In the genomic region with DNA sequence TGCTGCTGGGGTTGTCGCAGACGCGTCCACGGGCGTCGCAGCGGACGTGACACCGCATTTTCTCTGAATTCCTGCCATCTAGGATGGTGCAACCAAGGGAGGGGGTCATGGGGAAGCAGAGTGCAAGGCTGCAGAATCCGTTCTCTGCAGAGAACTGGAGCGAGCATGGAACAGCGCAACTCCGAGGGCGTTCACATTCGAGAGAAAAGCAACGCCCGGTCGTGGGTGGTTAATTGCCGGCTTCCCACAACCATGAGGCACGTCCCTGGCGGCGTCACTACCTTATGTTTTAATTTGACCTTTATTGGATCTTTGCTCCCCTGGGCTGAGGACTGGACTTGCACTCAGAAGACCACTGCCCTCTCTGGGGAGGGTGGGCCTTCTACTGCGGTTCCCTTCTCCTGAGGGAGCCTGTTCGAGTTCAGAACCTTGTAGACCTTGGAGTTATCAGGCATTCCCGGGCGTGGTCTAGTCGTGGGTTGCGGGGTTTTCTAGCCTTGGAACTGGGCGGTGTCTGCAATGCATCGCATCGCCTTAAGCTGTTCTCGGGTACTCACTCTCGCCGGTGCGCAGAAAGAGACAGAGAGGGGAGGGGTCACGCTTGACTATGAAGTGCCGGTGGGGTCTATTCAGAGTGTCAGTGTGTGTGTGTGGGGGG, we compare ENCODE assay signal across 8 mouse cellular contexts.
DNase-seq lines count a peak whose midpoint lies in the region; ATAC-seq and TF ChIP-seq lines count a peak whose summit lies in the region.

No protein-coding gene starts in this region.

- WGBS in forebrain, embryonic 10.5 days: under 1% methylated on average over 37 of the region's 37 CpGs
- WGBS in limb, embryonic 12.5 days: 1% methylated on average over 37 of the region's 37 CpGs

- H3K4me3 ChIP-seq in ES-Bruce4 (ENCODE audit: low read depth, low read length): peak overlapping the region; percentile 67
- H3K4me3 ChIP-seq in forebrain, embryonic 10.5 days: peak overlapping the region; percentile 71
- peak overlapping the region; percentile 55 for H3K4me3 ChIP-seq in limb, embryonic 12.5 days (replicated peaks)

- no peak for TF ChIP-seq CTCF in ES-Bruce4 (IDR thresholded peaks at IDR 0.05; ENCODE audit: low read depth, low read length)

- TF ChIP-seq EP300 in ES-Bruce4 (IDR thresholded peaks at IDR 0.05; ENCODE audit: insufficient read depth, low read depth, low read length): no peak

- H3K27ac ChIP-seq in ES-Bruce4 (ENCODE audit: insufficient read depth, low read length): no peak overlapping the region
- H3K27ac ChIP-seq in forebrain, embryonic 10.5 days: no peak overlapping the region
- no peak overlapping the region for H3K27ac ChIP-seq in limb, embryonic 12.5 days

- H3K4me1 ChIP-seq in ES-Bruce4 (ENCODE audit: control insufficient read depth, insufficient read depth, low read length): peaks cover 3% of the 10 kb centered on the region
- peaks cover 46% of the 10 kb centered on the region for H3K4me1 ChIP-seq in forebrain, embryonic 10.5 days
- H3K4me1 ChIP-seq in limb, embryonic 12.5 days (replicated peaks): peaks cover 34% of the 10 kb centered on the region

- ATAC-seq in limb, embryonic 12.5 days (ENCODE audit: insufficient number of reproducible peaks, insufficient read depth, low FRiP score, low TSS enrichment, low read depth): no peak

- peaks cover 14% of the 10 kb centered on the region for H3K27me3 ChIP-seq in ES-Bruce4 (ENCODE audit: control insufficient read depth, insufficient read depth, low read length, poor library complexity, severe bottlenecking)
- H3K27me3 ChIP-seq in forebrain, embryonic 10.5 days (ENCODE audit: poor library complexity, severe bottlenecking): peaks cover 100% of the 10 kb centered on the region
- peaks cover 97% of the 10 kb centered on the region for H3K27me3 ChIP-seq in limb, embryonic 12.5 days

- TF ChIP-seq POLR2A in ES-Bruce4 (IDR thresholded peaks at IDR 0.05; ENCODE audit: insufficient read depth, low read length): no peak

- H3K4me2 ChIP-seq in limb, embryonic 12.5 days: peak overlapping the region; percentile 94

- peak overlapping the region; percentile 76; the same call in 1 of the 2 replicates for H3K9ac ChIP-seq in ES-Bruce4 (ENCODE audit: low read depth, poor library complexity, severe bottlenecking)
- H3K9ac ChIP-seq in limb, embryonic 12.5 days (replicated peaks): peak overlapping the region; percentile 48; the same call in 1 of the 2 replicates

- no peaks in the 10 kb centered on the region for H3K36me3 ChIP-seq in ES-Bruce4 (ENCODE audit: control insufficient read depth, insufficient read depth, low read length, poor library complexity, severe bottlenecking)
- H3K36me3 ChIP-seq in forebrain, embryonic 10.5 days (replicated peaks): no peaks in the 10 kb centered on the region
- no peaks in the 10 kb centered on the region for H3K36me3 ChIP-seq in limb, embryonic 12.5 days

- DNase-seq in heart, adult 11 months: peak; percentile 71
- DNase-seq in heart, adult 9 months (ENCODE audit: low spot score in 2 of 2): no peak
- DNase-seq in forebrain, embryonic 10.5 days (ENCODE audit: extremely low spot score, low spot score): peak; percentile 54
- DNase-seq in retina, postnatal 1 day: peak; percentile 29
- no peak for DNase-seq in adrenal gland, adult 18-20 months (ENCODE audit: low spot score in 2 of 2)
- no peak for DNase-seq in cerebellum, postnatal 25 days

- H3K9me3 ChIP-seq in ES-Bruce4 (replicated peaks; ENCODE audit: control insufficient read depth, insufficient read depth, low read length, poor library complexity, severe bottlenecking): no peaks in the 10 kb centered on the region
- H3K9me3 ChIP-seq in forebrain, embryonic 10.5 days: no peaks in the 10 kb centered on the region
- 0 out of 2 replicates have a peak, but pooled peaks cover 4% of the 10 kb centered on the region for H3K9me3 ChIP-seq in limb, embryonic 12.5 days

Comparison
In these comparisons a context has a peak if more than half of its experiments do, and no peak if none do; other contexts are left out.
1. DNase-seq: peak in heart, adult 11 months (single experiment), forebrain, embryonic 10.5 days (single experiment) and retina, postnatal 1 day (single experiment); none in heart, adult 9 months (0 of 2), adrenal gland, adult 18-20 months (0 of 2) and cerebellum, postnatal 25 days (0 of 2).
2. Peak in every context shown above with its lines, with median percentiles within 50 percentile points of each other: H3K4me3 ChIP-seq.